Mouse (Mus musculus): Measurements from ENCODE around the gene Thoc6. TPM values are rescaled to one million over a fixed set of nuclear protein-coding genes. Genes with fewer than 3 reads are reported as not detected.

Gene Thoc6
- polyA plus RNA-seq, 1 experiment from 2014 or later, result 35.1 TPM

DNA sequence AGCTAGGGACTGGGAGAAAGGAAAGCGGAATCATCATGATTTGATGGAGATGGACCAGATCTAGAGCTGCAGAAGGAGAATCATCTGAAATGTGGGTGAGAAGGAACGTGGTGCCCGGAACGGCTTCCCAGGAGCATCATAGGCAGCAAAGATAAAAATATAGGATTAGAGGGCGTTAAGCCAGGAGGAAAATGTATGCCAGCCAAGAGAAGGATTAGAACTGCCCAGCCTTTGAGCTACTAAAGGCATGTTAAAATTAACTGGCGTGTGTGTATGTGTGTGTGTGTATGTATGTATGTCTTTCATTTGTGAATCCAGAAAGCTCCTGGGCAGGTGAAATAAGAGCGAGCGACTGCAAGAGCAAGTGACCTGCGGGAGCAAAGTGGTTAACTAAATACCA is 29.6 kb upstream of the Thoc6 start:
- Histone ChIP-seq H3K4me2 (ENCODE audit: low read depth, low read length) (no peak overlapping the region), H3K4me1 (ENCODE audit: control insufficient read depth, insufficient read depth, low read length) (no peaks in the 10 kb centered on the region), H3K9me3 (ENCODE audit: control insufficient read depth, low read length) (no peaks in the 10 kb centered on the region), H3K27me3 (replicated peaks; ENCODE audit: control insufficient read depth, insufficient read depth, low read length) (peaks cover 28% of the 10 kb centered on the region), H3K27ac (replicated peaks; ENCODE audit: low read depth, low read length) (no peak overlapping the region), H3K36me3 (ENCODE audit: control insufficient read depth, insufficient read depth, low read length) (no peaks in the 10 kb centered on the region), H3K4me3 (ENCODE audit: low read depth, low read length) (no peak overlapping the region), H3K9ac (ENCODE audit: low read depth, low read length) (no peak overlapping the region)
- DNase-seq (ENCODE audit: low spot score) (no peak), ATAC-seq (ENCODE audit: low read depth) (no peak)
- 82% methylated on average over 9 of the region's 9 CpGs for WGBS

GRCm38 (mm10) chr17:23700079-23700478 is 26.4 kb upstream of the Thoc6 start:
- Histone ChIP-seq H3K4me3 (ENCODE audit: low read depth, low read length) (peak overlapping the region; percentile 62), H3K4me2 (ENCODE audit: low read depth, low read length) (peak overlapping the region; percentile 100), H3K9me3 (ENCODE audit: control insufficient read depth, low read length) (no peaks in the 10 kb centered on the region), H3K4me1 (ENCODE audit: control insufficient read depth, insufficient read depth, low read length) (no peaks in the 10 kb centered on the region), H3K27me3 (replicated peaks; ENCODE audit: control insufficient read depth, insufficient read depth, low read length) (peaks cover 32% of the 10 kb centered on the region), H3K36me3 (ENCODE audit: control insufficient read depth, insufficient read depth, low read length) (no peaks in the 10 kb centered on the region), H3K27ac (replicated peaks; ENCODE audit: low read depth, low read length) (no peak overlapping the region), H3K9ac (ENCODE audit: low read depth, low read length) (peak overlapping the region; percentile 57)
- peak; percentile 96 for ATAC-seq (ENCODE audit: low read depth)
- 0% methylated on average over 18 of the region's 28 CpGs for WGBS
- peak; percentile 96 for DNase-seq (ENCODE audit: low spot score)

DNA sequence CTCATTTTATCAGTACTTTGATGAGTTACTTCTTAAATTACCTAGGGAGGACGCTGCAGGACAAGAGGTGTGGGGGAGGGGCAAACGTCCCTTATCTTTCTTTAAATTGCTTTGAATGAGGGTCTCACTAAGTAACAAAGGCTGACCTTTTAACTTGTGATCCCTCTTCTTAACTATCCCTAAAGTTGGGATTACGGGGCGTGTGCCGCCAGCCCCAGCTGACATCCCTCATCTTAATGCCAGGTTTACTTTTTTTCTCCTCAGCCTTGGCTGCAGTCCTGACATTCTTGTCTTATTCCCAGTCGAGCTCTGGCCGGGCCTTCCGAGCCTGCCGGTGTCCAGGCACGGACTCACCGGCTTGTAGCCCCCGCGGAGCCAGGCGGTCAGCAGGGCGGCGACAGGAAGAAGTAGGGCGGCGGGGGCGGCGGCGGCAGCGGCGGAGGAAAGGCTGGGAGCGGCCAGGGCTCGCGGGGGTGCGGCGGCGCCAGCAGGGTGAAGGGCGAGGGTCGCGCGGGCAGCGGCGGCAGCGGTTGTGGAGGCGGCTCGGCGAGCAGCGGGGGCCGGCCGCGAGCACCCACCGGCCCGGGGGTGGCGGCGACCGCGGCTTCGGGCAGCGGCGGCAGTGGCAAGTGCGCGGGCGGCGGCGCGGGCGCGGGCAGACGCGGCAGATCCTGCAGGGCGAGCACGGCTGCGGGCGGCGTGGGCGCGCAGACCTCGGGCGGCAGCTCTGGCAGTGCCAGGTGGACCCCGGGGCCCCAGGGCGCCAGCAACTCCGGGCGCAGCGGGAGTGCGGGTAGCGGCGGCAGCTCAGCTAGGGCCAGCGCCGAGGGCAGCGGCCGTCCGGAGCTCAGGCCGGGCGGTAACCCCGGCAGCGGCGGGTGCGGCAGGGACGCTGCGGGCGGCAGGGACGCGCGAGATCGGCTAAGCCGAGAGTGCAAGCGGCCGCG is 25.7 kb upstream of the Thoc6 start:
- 0% methylated on average over 22 of the region's 101 CpGs for WGBS
- Histone ChIP-seq H3K4me3 (ENCODE audit: low read depth, low read length) (peak overlapping the region; percentile 62), H3K9me3 (ENCODE audit: control insufficient read depth, low read length) (no peaks in the 10 kb centered on the region), H3K27ac (replicated peaks; ENCODE audit: low read depth, low read length) (no peak overlapping the region), H3K27me3 (replicated peaks; ENCODE audit: control insufficient read depth, insufficient read depth, low read length) (peaks cover 32% of the 10 kb centered on the region), H3K4me2 (ENCODE audit: low read depth, low read length) (peak overlapping the region; percentile 100), H3K36me3 (ENCODE audit: control insufficient read depth, insufficient read depth, low read length) (no peaks in the 10 kb centered on the region), H3K9ac (ENCODE audit: low read depth, low read length) (peak overlapping the region; percentile 57), H3K4me1 (ENCODE audit: control insufficient read depth, insufficient read depth, low read length) (no peaks in the 10 kb centered on the region)
- ATAC-seq (ENCODE audit: low read depth) (peak; percentile 49), DNase-seq (ENCODE audit: low spot score) (no peak)

- Histone ChIP-seq H3K4me3 (ENCODE audit: low read depth, low read length) (no peak overlapping the region), H3K27me3 (replicated peaks; ENCODE audit: control insufficient read depth, insufficient read depth, low read length) (peaks cover 29% of the 10 kb centered on the region), H3K27ac (replicated peaks; ENCODE audit: low read depth, low read length) (no peak overlapping the region), H3K9me3 (ENCODE audit: control insufficient read depth, low read length) (no peaks in the 10 kb centered on the region), H3K36me3 (ENCODE audit: control insufficient read depth, insufficient read depth, low read length) (no peaks in the 10 kb centered on the region), H3K4me2 (ENCODE audit: low read depth, low read length) (no peak overlapping the region), H3K4me1 (ENCODE audit: control insufficient read depth, insufficient read depth, low read length) (no peaks in the 10 kb centered on the region), H3K9ac (ENCODE audit: low read depth, low read length) (no peak overlapping the region)
- DNase-seq (ENCODE audit: low spot score) (peak; percentile 39), ATAC-seq (ENCODE audit: low read depth) (0 out of 2 replicates have a peak, but pooled peaks have one; percentile 8)
- 16% methylated on average over 3 of the region's 3 CpGs for WGBS
Observed at GRCm38 (mm10) chr17:23695801-23696200, 22.1 kb upstream of the Thoc6 start.

- Histone ChIP-seq H3K4me1 (ENCODE audit: control insufficient read depth, insufficient read depth, low read length) (no peaks in the 10 kb centered on the region), H3K36me3 (ENCODE audit: control insufficient read depth, insufficient read depth, low read length) (no peaks in the 10 kb centered on the region), H3K9ac (ENCODE audit: low read depth, low read length) (no peak overlapping the region), H3K27ac (replicated peaks; ENCODE audit: low read depth, low read length) (no peak overlapping the region), H3K4me3 (ENCODE audit: low read depth, low read length) (no peak overlapping the region), H3K27me3 (replicated peaks; ENCODE audit: control insufficient read depth, insufficient read depth, low read length) (peaks cover 16% of the 10 kb centered on the region), H3K9me3 (ENCODE audit: control insufficient read depth, low read length) (no peaks in the 10 kb centered on the region), H3K4me2 (ENCODE audit: low read depth, low read length) (no peak overlapping the region)
- ATAC-seq (ENCODE audit: low read depth) (no peak), DNase-seq (ENCODE audit: low spot score) (no peak)
- WGBS, result 46% methylated on average over 1 of the region's 1 CpGs
Observed at GRCm38 (mm10) chr17:23694491-23694890, 20.8 kb upstream of the Thoc6 start.

DNA sequence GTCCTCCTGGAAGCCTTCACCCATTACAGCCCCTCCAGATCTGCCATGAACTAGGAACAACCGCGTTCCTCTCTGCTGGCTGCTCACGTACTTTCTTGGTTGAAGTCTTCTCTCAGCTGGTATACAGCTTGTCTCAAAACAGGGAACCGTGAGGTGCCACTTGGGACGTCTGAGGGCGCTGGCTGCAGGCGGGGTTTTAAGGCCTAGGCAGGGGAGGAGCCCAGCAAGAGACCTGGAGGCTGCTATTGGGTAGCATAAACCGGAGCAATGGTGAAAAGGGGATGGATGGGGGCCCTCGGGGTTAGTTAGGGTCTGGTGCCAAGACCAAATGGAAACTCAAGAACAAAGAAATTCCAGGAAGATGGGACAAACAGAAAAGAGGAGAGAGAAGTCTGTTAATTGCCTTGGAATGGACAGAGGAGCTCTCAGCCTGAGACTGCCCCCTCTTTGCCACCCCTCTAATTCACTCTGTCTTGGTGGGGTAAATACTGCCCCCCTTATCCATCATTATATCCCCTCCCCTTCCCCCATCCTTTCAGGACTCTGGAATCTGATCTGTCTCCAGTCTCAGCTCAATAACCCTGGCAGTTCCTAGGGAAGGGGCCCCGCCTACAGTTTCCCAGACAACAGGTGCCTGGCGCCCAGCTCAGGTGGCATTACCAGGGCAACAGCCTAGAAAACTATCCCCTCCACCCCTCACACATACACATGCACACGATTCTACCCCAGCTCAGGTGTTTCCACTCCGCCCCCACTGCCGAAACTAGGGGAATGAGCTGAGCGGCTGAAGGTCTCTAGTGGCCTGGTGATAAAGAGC is 10.4 kb upstream of the Thoc6 start, which contains the start of gene Cldn9:
Gene Cldn9, minus strand, starts transcription at position 171 of the 817 bp plus-strand sequence.
- WGBS, result 13% methylated on average over 15 of the region's 15 CpGs
- H3K4me3 ChIP-seq (ENCODE audit: low read depth, low read length), result peak within 1 kb of the TSS; percentile 26
- no peaks in the 10 kb centered on the region for H3K9me3 ChIP-seq (ENCODE audit: control insufficient read depth, low read length)
- peak; percentile 82 for DNase-seq (ENCODE audit: low spot score)
- H3K9ac ChIP-seq (ENCODE audit: low read depth, low read length), result peak within 1 kb of the TSS; percentile 53
- peak within 1 kb of the TSS; percentile 44 for H3K27ac ChIP-seq (replicated peaks; ENCODE audit: low read depth, low read length)
- peak; percentile 93 for ATAC-seq (ENCODE audit: low read depth)
- H3K27me3 ChIP-seq (replicated peaks; ENCODE audit: control insufficient read depth, insufficient read depth, low read length), result peaks cover 55% of the 10 kb centered on the region
- peak within 1 kb of the TSS; percentile 33 for H3K4me2 ChIP-seq (ENCODE audit: low read depth, low read length)
- H3K36me3 ChIP-seq (ENCODE audit: control insufficient read depth, insufficient read depth, low read length), result no peaks in the 10 kb centered on the region
- H3K4me1 ChIP-seq (ENCODE audit: control insufficient read depth, insufficient read depth, low read length), result peaks cover 15% of the 10 kb centered on the region

GRCm38 (mm10) chr17:23683226-23683625 is 9.5 kb upstream of the Thoc6 start:
- Histone ChIP-seq H3K27me3 (replicated peaks; ENCODE audit: control insufficient read depth, insufficient read depth, low read length) (peaks cover 64% of the 10 kb centered on the region), H3K4me1 (ENCODE audit: control insufficient read depth, insufficient read depth, low read length) (peaks cover 15% of the 10 kb centered on the region), H3K4me3 (ENCODE audit: low read depth, low read length) (peak overlapping the region; percentile 26), H3K9ac (ENCODE audit: low read depth, low read length) (peak overlapping the region; percentile 53), H3K9me3 (ENCODE audit: control insufficient read depth, low read length) (no peaks in the 10 kb centered on the region), H3K4me2 (ENCODE audit: low read depth, low read length) (peak overlapping the region; percentile 33), H3K27ac (replicated peaks; ENCODE audit: low read depth, low read length) (peak overlapping the region; percentile 44; the same call in 1 of the 2 replicates), H3K36me3 (ENCODE audit: control insufficient read depth, insufficient read depth, low read length) (no peaks in the 10 kb centered on the region)
- DNase-seq (ENCODE audit: low spot score) (no peak), ATAC-seq (ENCODE audit: low read depth) (no peak)
- 29% methylated on average over 14 of the region's 15 CpGs for WGBS

DNA sequence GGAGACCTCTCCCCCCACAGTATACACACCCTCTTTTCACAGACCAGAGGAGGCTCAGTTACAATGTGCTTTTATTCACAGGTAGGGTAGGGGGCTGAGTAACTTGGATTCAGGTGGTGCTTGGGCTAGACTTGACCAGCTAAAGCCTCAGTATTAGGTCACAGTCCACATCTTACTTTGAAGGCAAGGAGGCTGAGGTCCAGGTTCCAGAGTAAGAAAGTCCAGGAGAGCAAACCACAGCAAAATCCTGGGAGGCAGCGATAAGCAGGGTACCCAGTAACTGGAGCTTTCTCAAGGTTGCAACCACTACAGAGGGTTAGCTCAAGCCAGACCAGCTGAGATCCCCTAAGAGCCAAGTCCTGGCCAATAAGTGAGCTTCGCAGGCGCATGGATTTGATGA is 8.8 kb upstream of the Thoc6 start:
- peaks cover 67% of the 10 kb centered on the region for H3K27me3 ChIP-seq (replicated peaks; ENCODE audit: control insufficient read depth, insufficient read depth, low read length)
- no peak overlapping the region for H3K27ac ChIP-seq (replicated peaks; ENCODE audit: low read depth, low read length)
- peak overlapping the region; percentile 53 for H3K9ac ChIP-seq (ENCODE audit: low read depth, low read length)
- H3K9me3 ChIP-seq (ENCODE audit: control insufficient read depth, low read length), result no peaks in the 10 kb centered on the region
- DNase-seq (ENCODE audit: low spot score) (no peak), ATAC-seq (ENCODE audit: low read depth) (no peak)
- H3K4me3 ChIP-seq (ENCODE audit: low read depth, low read length), result peak overlapping the region; percentile 26
- no peaks in the 10 kb centered on the region for H3K36me3 ChIP-seq (ENCODE audit: control insufficient read depth, insufficient read depth, low read length)
- 76% methylated on average over 3 of the region's 3 CpGs for WGBS
- peaks cover 17% of the 10 kb centered on the region for H3K4me1 ChIP-seq (ENCODE audit: control insufficient read depth, insufficient read depth, low read length)
- peak overlapping the region; percentile 33 for H3K4me2 ChIP-seq (ENCODE audit: low read depth, low read length)

Data from embryonic facial prominence, embryonic 14.5 days (tissue).